Mouse (Mus musculus): Measurements from ENCODE around the gene Cspg4. TPM values are rescaled to one million over a fixed set of nuclear protein-coding genes. Genes with fewer than 3 reads are reported as not detected.
A peak's percentile ranks its signal among the peaks of the same experiment; 100 is the strongest.
"Not testable (repeated sequence)": the region's sequence is repeated elsewhere in the genome, so short reads cannot be mapped to it uniquely, and the experiment has no call there.

The Cspg4 gene
- total RNA-seq, 2 experiments from 2014 or later, result 6.5 to 9.4 TPM

DNA sequence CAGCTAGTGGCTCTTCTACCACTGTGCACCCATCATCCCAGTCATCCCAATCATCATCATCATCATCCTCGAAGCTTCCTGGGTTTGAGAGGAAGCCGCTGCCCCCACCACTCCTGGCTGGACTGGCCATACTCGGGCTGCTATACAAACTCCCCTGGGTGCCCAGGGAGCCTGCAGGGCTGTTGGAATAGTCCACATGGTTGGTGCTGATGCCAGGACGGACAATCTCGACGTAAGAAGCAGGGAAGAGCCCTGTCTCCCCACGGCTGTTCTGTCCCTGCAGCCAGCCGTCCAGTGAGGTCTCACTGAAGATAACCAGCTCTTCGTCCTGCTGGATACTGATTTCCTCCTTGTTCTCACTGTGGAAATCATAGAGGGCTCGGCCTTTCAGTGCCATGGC lies 61.6 kb downstream of the Cspg4 start:
- DNase-seq, result no peak

DNA sequence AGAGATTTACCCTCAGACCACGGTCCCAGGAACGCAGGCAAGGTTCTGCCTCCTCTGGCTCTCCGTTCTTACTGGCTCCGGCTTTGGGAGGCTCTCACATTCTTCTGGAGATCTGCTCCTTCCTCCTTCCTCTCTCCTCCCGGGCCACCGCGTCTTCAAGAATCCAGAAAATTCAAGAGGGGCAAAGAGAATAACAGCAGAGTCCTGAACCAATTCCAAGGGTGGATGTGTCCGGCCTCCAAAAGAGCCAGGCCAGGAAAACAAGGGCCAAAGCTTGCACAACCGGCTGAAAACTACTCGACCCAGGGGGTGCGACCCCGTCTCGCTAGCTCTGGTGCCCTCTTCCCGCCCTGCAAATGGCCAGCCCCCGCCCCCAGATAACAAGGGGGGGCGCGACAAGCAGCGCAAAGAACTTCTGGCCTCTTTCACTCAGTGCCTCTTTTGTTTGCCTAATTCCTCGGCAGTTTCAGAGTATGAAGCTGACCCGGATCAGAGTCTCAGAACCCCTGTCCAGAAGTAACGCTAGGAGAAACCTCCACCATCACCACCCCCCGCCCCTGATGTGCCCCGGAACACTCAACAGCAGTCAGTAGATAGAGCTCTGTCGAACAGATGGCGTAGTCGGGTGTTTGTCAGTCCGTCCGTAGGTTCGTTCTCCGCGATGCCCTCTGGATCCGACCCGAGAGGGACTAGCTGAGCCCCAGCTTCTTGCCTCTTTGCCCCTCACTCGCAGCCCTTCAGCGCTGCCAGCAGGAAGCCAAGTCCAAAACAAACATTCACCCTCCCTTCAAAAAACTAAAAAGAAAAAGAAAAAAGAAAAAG lies 62.6 kb downstream of the Cspg4 start:
- peak; percentile 63 for DNase-seq

DNA sequence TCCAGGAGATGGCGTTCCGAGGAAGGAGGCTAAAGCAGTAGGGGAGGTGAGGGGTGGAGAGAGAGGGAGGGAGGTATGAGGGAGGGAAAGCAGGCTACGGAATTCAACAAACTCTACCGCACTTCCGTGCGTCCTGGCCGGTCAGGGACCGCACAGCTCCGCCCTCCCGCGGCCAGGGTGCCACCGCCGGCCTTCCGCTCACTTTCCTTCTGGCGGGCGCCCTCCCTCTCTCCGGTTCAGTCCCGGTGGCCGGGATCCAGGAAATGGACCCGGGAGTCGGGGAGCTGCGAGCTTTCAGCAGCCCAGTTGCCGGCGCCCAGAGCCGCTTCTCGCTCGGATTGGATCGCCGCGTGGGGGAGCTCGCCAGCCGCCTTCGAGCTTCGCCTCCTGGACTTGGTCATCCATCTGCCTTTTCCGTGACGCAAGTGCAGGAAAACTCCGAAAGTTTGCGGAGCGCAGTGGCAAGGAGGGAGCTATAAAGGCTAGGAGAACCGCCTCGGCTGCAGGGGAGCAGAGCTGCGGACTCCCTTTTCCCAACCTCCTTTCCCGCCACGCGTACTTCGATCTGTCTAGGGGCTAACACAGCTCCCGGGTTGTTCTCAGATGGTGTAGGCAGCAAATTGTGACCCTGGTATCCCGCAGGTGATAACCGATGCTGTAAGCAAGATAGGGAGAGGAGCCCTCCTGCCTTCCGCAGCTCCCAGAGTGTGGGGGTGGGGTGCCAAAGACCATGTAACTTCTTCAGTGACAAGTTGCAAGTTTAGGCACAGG lies 63.4 kb downstream of the Cspg4 start, which contains the start of gene Snx33:
Gene Snx33, minus strand, starts transcription at position 331 of the 771 bp plus-strand sequence.
- peak; percentile 96 for DNase-seq

DNA sequence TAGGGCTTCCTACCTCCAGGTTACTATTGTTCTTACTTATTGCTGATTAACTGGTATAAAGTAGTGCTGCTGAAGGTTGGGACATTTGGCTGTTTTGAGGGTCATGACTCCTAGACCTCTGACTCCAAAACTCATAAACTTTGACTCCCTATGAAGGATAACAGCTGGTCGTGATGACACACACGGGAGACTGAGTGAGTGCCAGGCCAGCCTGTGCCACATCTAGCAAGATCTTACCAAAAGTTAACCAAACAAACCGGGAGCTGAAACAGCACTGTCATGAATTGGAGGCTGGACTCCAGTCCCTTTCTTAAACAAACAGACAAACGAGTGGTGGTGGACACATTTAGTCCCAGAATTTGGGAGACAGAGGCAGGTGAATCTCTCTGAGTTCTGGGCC lies 64.7 kb downstream of the Cspg4 start:
- DNase-seq, result no peak

DNA sequence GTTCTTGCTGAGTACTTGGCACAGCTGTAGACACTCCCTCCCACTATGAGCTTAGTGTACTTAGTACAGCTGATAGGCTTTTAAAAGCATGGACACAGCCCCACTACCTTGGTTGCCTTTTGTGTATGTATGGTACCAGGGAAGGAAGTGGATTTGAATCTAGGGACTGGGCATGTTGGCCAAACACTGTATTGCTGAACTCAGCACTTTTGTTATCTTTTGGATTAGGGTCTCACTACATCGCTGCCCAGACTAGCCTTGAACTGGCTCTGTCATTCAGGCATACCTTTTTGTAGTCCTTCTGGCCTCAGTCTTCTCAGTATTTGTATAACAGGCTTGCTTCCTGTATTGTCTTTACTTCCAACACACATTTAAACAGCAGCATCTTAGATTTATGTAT lies 65.7 kb downstream of the Cspg4 start:
- DNase-seq, result no peak

DNA sequence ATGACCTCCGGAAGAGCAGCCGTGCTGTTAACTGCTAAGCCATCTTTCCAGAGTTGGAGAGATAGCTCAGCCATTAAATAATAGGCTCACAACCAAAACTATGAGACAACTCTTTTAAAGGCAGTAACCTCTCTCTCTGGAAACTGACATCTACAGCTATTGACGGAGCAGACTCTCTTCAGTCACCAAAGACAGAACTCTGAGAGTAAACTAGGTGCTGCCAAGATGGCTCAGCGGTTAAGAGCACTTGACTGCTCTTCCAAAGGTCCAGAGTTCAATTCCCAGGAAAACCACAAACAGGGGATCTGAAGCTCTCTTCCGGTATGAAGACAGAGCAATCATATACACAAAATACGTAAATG lies 72.0 kb downstream of the Cspg4 start:
- no peak for DNase-seq

DNA sequence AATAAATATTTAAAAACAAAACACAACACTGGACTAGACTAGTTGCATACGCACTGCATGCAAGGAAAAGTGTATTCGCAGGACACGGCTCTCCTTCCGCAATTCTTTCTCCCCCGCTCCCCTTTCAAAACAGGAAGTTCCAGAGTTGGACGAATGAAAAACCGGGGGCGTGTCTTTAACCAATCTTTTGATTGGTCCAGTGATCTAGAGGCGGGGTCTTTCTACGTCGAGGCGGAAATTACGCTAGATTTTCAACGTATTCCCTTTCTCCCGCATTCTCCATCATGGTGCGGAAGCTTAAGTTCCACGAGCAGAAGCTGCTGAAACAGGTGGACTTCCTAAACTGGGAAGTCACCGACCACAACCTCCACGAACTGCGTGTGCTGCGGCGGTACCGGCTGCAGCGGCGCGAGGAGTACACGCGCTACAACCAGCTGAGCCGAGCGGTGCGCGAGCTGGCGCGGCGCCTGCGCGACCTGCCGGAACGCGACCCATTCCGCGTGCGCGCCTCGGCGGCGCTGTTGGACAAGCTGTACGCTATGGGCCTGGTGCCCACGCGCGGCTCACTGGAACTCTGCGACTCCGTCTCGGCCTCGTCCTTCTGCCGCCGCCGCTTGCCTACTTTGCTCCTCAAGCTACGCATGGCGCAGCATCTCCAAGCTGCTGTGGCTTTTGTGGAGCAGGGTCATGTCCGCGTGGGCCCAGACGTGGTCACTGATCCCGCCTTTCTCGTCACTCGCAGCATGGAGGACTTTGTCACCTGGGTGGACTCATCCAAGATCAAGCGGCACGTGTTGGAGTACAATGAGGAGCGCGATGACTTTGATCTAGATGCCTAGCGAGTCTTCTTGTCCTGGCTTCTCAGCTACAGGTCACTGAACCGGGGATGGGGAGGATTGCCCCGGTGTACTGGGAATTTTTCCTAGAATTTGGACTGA lies 72.7 kb downstream of the Cspg4 start, which contains the start of gene Imp3:
Gene Imp3, plus strand, starts transcription at position 253 of the 938 bp plus-strand sequence.
- peak; percentile 88 for DNase-seq

DNA sequence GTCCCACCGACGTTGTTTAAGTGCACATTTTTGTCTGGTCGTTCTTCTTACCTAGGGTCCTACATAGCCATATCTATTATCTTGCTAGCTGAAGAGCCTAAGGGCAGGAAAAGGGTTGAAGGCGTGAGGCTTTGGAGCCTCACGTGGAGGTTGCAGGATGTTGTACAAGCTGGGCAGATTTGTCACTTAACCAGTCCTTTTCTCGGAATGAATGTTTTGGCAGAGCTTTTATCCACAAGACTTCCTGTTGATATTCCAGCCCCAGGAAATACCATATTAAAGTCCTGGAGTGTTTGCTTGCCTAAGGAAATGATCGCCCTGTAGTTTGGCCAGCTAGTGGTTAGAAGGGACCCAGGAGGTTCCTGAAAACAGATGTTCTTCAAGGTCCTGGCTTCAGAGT lies 73.5 kb downstream of the Cspg4 start:
- no peak for DNase-seq

DNA sequence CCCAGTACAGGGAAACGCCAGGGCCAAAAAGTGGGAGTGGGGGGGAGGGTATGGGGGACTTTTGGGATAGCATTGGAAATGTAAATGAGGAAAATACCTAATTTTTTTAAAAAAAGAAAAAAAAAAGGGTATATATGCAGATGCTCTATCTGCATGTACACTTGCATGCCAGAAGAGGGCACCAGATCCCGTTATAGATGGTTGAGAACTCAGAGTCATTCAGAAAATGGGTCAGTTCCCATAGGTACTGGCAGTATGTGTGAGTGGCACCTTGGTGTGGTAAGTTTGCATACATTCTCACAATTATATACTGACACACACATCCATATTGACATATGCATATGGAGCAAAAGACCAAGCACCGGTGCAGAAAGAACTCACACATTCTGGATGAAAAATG lies 82.6 kb downstream of the Cspg4 start:
- not testable (repeated sequence) for DNase-seq

DNA sequence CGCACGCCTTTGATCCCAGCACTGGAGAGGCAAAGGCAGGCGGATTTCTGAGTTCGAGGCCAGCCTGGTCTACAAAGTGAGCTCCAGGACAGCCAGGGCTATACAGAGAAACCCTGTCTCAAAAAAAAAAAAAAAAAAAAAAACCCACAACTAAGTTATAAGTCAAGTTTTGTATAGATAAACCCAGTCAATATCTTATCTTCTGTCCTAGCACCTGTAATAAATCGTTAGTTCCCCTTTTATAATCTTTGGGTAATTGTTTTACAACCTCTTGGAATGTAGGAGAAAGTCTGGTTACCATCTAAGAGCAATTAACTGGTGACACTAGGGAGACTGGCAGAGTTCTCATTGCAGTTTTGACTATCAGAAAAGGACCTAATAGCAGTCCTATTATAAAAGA lies 83.9 kb downstream of the Cspg4 start:
- not testable (repeated sequence) for DNase-seq

Other genes starting within 250 kb of the Cspg4 start
- gene Lingo1, start 68.6 kb upstream of the Cspg4 start, total RNA-seq (2021), result under 1 TPM; 0.21 to 0.41 TPM
- gene Odf3l1, start 354 bp upstream of the Cspg4 start, total RNA-seq (2021), result under 1 TPM in 1 of 2 experiments, not detected in 1; 0.67 TPM
- gene Snx33, start 63.3 kb downstream of the Cspg4 start, total RNA-seq (2021), result 1 to 10 TPM; 3.4 to 5.4 TPM
- gene Imp3, start 72.4 kb downstream of the Cspg4 start, total RNA-seq (2021), result 10 to 100 TPM; 45.1 to 45.3 TPM
- 1 to 10 TPM; 7.0 to 9.1 TPM for gene Snupn, start 85.8 kb downstream of the Cspg4 start, total RNA-seq (2021)
- 1 to 10 TPM; 4.4 to 5.4 TPM for gene Ptpn9, start 129.9 kb downstream of the Cspg4 start, total RNA-seq (2021)
- 10 to 100 TPM; 12.5 to 19.6 TPM for gene Sin3a, start 207.0 kb downstream of the Cspg4 start, total RNA-seq (2021)

Data from gastrocnemius, postnatal 25 days (tissue).